Mouse (Mus musculus) myocyte (in vitro differentiated cells): ENCODE data around the gene Zfp46. TPM values are rescaled to one million over a fixed set of nuclear protein-coding genes. Genes with fewer than 3 reads are reported as not detected.

Experiments
- H3K27me3 ChIP-seq: one replicate; pipeline ENCODE4 v1.6.1; 2011; ENCODE audit not compliant: control insufficient read depth, insufficient read depth, insufficient read length
- H3K36me3 ChIP-seq: one replicate; pipeline ENCODE4 v1.6.1; 2011; ENCODE audit not compliant: control insufficient read depth, insufficient read depth
- H3K4me2 ChIP-seq: one replicate; pipeline ENCODE4 v1.6.1; 2011; ENCODE audit warnings: low read depth, control low read depth
- H3K4me3 ChIP-seq: one replicate; pipeline ENCODE4 v1.5.1; 2011; ENCODE audit warnings: mild to moderate bottlenecking, control low read depth, moderate library complexity
- H3K79me2 ChIP-seq: one replicate; pipeline ENCODE4 v1.6.1; 2011; ENCODE audit not compliant: control insufficient read depth, insufficient read depth
- H3ac ChIP-seq: one replicate; pipeline ENCODE4 v1.6.1; 2011; ENCODE audit not compliant: control insufficient read depth, insufficient read length
- CEBPB ChIP-seq: IDR thresholded peaks from 2 replicates; pipeline ENCODE4 v1.6.1; 2011; ENCODE audit warnings: mild to moderate bottlenecking, moderate library complexity; ENCODE audit not compliant: poor library complexity, insufficient read depth, severe bottlenecking
- E2F4 ChIP-seq: IDR thresholded peaks from one replicate; pipeline ENCODE4 v1.6.1; 2011; ENCODE audit warnings: mild to moderate bottlenecking, control low read depth, moderate library complexity; ENCODE audit not compliant: insufficient read depth
- MAX ChIP-seq: IDR thresholded peaks from one replicate; pipeline ENCODE4 v1.6.1; 2011; ENCODE audit warnings: low read depth, mild to moderate bottlenecking, control low read depth
- MYOD1 ChIP-seq, 3 experiments: IDR thresholded peaks; one replicate each; pipeline ENCODE4 v1.6.1; 2011; ENCODE audit warnings: control low read depth in 2 of 3, low read depth in 2 of 3, mild to moderate bottlenecking in 2 of 3, moderate library complexity in 1 of 3; ENCODE audit not compliant: insufficient read length in 2 of 3, control insufficient read depth in 1 of 3
- MYOG ChIP-seq, 3 experiments: IDR thresholded peaks; one replicate each; pipeline ENCODE4 v1.6.1; 2011; ENCODE audit warnings: control low read depth in 2 of 3, low read depth in 2 of 3, mild to moderate bottlenecking in 2 of 3; ENCODE audit not compliant: insufficient read length in 2 of 3, control insufficient read depth in 1 of 3, insufficient read depth in 1 of 3
- POLR2A ChIP-seq: IDR thresholded peaks from one replicate; pipeline ENCODE4 v1.6.1; 2011; ENCODE audit warnings: low read depth, mild to moderate bottlenecking, control low read depth, moderate library complexity; ENCODE audit not compliant: insufficient read length
- POLR2AphosphoS2 ChIP-seq: IDR thresholded peaks from one replicate; pipeline ENCODE4 v1.6.1; 2011; ENCODE audit warnings: low read depth, control low read depth; ENCODE audit not compliant: insufficient read length
- REST ChIP-seq: IDR thresholded peaks from one replicate; pipeline ENCODE4 v1.6.1; 2011; ENCODE audit warnings: mild to moderate bottlenecking, control low read depth, moderate library complexity; ENCODE audit not compliant: insufficient read depth, insufficient read length
- SRF ChIP-seq: IDR thresholded peaks from one replicate; pipeline ENCODE4 v1.6.1; 2011; ENCODE audit warnings: low read depth; ENCODE audit not compliant: control insufficient read depth, insufficient read length
- TCF12 ChIP-seq: IDR thresholded peaks from one replicate; pipeline ENCODE4 v1.6.1; 2011; ENCODE audit warnings: mild to moderate bottlenecking, control low read depth; ENCODE audit not compliant: poor library complexity, insufficient read depth, severe bottlenecking
- TCF3 ChIP-seq: IDR thresholded peaks from one replicate; pipeline ENCODE4 v1.6.1; 2011; ENCODE audit warnings: low read depth, control low read depth; ENCODE audit not compliant: insufficient read length
- USF1 ChIP-seq: IDR thresholded peaks from one replicate; pipeline ENCODE4 v1.6.1; 2011; ENCODE audit warnings: low read depth, mild to moderate bottlenecking, control low read depth, moderate library complexity
- polyA plus RNA-seq: library from polyadenylated mRNA; unstranded; fragments of >200 nt; fragmentation: generic; extraction: Trizol; gene quantifications from one replicate; pipeline ENCODE4 v1.2.1, GENCODE M21; 2012; ENCODE audit warnings: missing spikeins

The Zfp46 gene
- polyA plus RNA-seq, 1 experiment: 9.4 TPM

- TF ChIP-seq POLR2A (no peak), E2F4 (no peak), REST (no peak), MYOD1 (IDR thresholded peaks at IDR 0.05; ENCODE audit: control insufficient read depth in 1 of 3, insufficient read length in 2 of 3, low read depth in 2 of 3) (no peak), POLR2AphosphoS2 (no peak), TCF3 (no peak), CEBPB (no peak), USF1 (no peak), TCF12 (no peak), SRF (no peak), MAX (no peak), MYOG (IDR thresholded peaks at IDR 0.05; ENCODE audit: control insufficient read depth in 1 of 3, insufficient read depth in 1 of 3, insufficient read length in 2 of 3, low read depth in 2 of 3) (no peak)
- Histone ChIP-seq H3K4me3 (no peak overlapping the region), H3K79me2 (peaks cover 29% of the 10 kb centered on the region), H3K4me2 (no peak overlapping the region), H3ac (no peak overlapping the region), H3K27me3 (no peaks in the 10 kb centered on the region), H3K36me3 (peaks cover 54% of the 10 kb centered on the region)
Measured at GRCm38 (mm10) chr4:136337129-136337528, 52.6 kb downstream of the Zfp46 start.

Other genes starting within 250 kb of the Zfp46 start
- gene Rpl11, start 231.3 kb upstream of the Zfp46 start, polyA plus RNA-seq: 1,551 TPM
- gene Id3, start 141.2 kb upstream of the Zfp46 start, polyA plus RNA-seq: 15.2 TPM
- gene E2f2, start 112.3 kb upstream of the Zfp46 start, polyA plus RNA-seq: 56.3 TPM
- gene Asap3, start 78.3 kb upstream of the Zfp46 start, polyA plus RNA-seq: 3.9 TPM
- gene Tcea3, start 37.0 kb upstream of the Zfp46 start, polyA plus RNA-seq: 5.5 TPM
- 25.1 TPM for gene Hnrnpr, start 26.3 kb downstream of the Zfp46 start, polyA plus RNA-seq
- 0.11 TPM for gene Htr1d, start 138.8 kb downstream of the Zfp46 start, polyA plus RNA-seq
- 0.46 TPM for gene 6030445D17Rik, start 177.6 kb downstream of the Zfp46 start, polyA plus RNA-seq
- 12.5 TPM for gene Luzp1, start 185.1 kb downstream of the Zfp46 start, polyA plus RNA-seq